Mouse (Mus musculus): ENCODE measurements at regions not wholly inside any gene's neighbourhood (a gene's known extent, or its start where the extent isn't known, plus 50 kb on each side); places are given as distances from the start of the nearest gene placed in this dataset.
"Not testable (repeated sequence)": the region's sequence is repeated elsewhere in the genome, so short reads cannot be mapped to it uniquely, and the experiment has no call there.

DNA sequence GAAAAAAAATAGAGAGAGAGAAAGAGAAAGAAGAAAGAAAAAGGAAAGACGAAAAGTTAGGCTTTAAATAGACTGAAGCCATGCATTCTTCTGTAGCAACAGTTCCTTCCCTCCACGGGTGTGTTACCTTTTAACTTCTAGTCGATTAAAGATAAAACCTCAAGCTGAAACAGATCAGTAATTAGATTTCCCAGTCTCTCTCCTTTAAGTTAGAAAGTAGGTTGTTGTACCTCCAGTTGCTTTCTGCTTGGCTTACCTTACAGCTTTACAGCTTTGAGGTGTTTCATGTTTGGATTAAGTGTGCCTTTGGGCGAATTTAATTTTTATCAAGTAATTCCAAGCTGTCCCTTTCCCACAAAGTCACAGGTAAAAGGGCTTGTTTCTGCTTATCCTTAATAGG lies 225.5 kb downstream of the Wdr20rt start:
- Histone ChIP-seq H3K4me1 (ENCODE audit: control insufficient read depth, insufficient read depth) (no peaks in the 10 kb centered on the region), H3K9me3 (replicated peaks; ENCODE audit: control insufficient read depth, low read length) (no peaks in the 10 kb centered on the region), H3K4me2 (ENCODE audit: low read depth, low read length) (no peak overlapping the region), H3K27me3 (ENCODE audit: control insufficient read depth, insufficient read depth, low read length) (no peaks in the 10 kb centered on the region), H3K27ac (ENCODE audit: low read depth) (no peak overlapping the region), H3K36me3 (replicated peaks; ENCODE audit: control insufficient read depth, insufficient read depth, low read length) (no peaks in the 10 kb centered on the region), H3K4me3 (ENCODE audit: low read depth, low read length) (no peak overlapping the region), H3K9ac (replicated peaks; ENCODE audit: low read depth, low read length) (no peak overlapping the region)
- TF ChIP-seq CTCF (IDR thresholded peaks at IDR 0.05; ENCODE audit: low read depth) (no peak), EP300 (IDR thresholded peaks at IDR 0.05; ENCODE audit: low read depth) (no peak)
- 60% methylated on average over 4 of the region's 4 CpGs for WGBS
- DNase-seq (ENCODE audit: low spot score) (no peak), ATAC-seq (ENCODE audit: insufficient read depth, low read depth) (no peak)

DNA sequence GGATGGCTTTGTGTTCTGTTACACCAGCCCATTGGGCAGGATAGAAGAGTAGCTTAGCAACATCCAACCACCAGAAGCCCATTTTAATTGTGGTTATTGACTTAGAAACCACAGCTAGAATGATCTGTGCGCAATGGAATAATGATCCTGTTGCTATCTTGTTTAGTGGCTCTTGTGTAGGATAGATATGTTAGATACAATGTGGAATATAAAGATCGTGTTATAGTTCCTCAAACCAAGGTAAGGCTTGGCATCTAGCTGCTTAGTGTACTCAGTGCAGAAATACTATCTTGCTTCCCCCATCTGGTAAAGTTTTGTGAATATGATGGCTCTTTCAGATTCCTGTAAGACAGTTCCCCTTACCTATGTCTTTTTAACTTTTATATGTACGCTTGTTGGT lies 230.4 kb downstream of the Wdr20rt start:
- ATAC-seq (ENCODE audit: insufficient read depth, low read depth): no peak
- Histone ChIP-seq H3K27me3 (ENCODE audit: control insufficient read depth, insufficient read depth, low read length) (no peaks in the 10 kb centered on the region), H3K9me3 (replicated peaks; ENCODE audit: control insufficient read depth, low read length) (no peaks in the 10 kb centered on the region), H3K9ac (replicated peaks; ENCODE audit: low read depth, low read length) (no peak overlapping the region), H3K27ac (ENCODE audit: low read depth) (no peak overlapping the region), H3K36me3 (replicated peaks; ENCODE audit: control insufficient read depth, insufficient read depth, low read length) (no peaks in the 10 kb centered on the region), H3K4me2 (ENCODE audit: low read depth, low read length) (no peak overlapping the region), H3K4me3 (ENCODE audit: low read depth, low read length) (no peak overlapping the region), H3K4me1 (ENCODE audit: control insufficient read depth, insufficient read depth) (no peaks in the 10 kb centered on the region)
- DNase-seq (ENCODE audit: low spot score): no peak
- TF ChIP-seq CTCF (IDR thresholded peaks at IDR 0.05; ENCODE audit: low read depth) (no peak), EP300 (IDR thresholded peaks at IDR 0.05; ENCODE audit: low read depth) (no peak)
- 85% methylated on average over 3 of the region's 3 CpGs for WGBS

DNA sequence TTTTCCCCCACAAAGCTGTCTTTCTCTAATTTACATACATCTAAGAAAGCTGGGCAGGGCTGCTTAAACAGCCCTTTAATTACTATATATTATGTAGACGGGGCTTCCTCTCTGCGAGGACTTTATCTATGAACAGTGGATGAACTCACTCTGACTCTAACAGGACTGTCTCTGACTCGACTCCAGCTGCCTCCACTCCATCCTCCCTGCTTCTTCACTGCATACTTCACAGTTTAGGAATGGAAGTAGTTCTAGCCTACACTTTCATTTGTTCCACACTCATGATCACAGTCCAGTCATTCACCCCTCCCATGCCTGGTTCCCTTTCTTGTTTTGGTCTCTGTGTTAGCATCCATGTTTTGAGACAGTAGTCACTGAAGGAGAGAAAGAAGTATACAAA lies 231.6 kb downstream of the Wdr20rt start:
- Histone ChIP-seq H3K4me1 (ENCODE audit: control insufficient read depth, insufficient read depth) (no peaks in the 10 kb centered on the region), H3K9me3 (replicated peaks; ENCODE audit: control insufficient read depth, low read length) (no peaks in the 10 kb centered on the region), H3K36me3 (replicated peaks; ENCODE audit: control insufficient read depth, insufficient read depth, low read length) (no peaks in the 10 kb centered on the region), H3K9ac (replicated peaks; ENCODE audit: low read depth, low read length) (no peak overlapping the region), H3K4me2 (ENCODE audit: low read depth, low read length) (no peak overlapping the region), H3K4me3 (ENCODE audit: low read depth, low read length) (no peak overlapping the region), H3K27ac (ENCODE audit: low read depth) (no peak overlapping the region), H3K27me3 (ENCODE audit: control insufficient read depth, insufficient read depth, low read length) (no peaks in the 10 kb centered on the region)
- 58% methylated on average over 3 of the region's 3 CpGs for WGBS
- ATAC-seq (ENCODE audit: insufficient read depth, low read depth) (no peak), DNase-seq (ENCODE audit: low spot score) (no peak)
- TF ChIP-seq CTCF (IDR thresholded peaks at IDR 0.05; ENCODE audit: low read depth) (no peak), EP300 (IDR thresholded peaks at IDR 0.05; ENCODE audit: low read depth) (no peak)

GRCm38 (mm10) chr12:65464246-65464645 lies 238.9 kb downstream of the Wdr20rt start:
- Histone ChIP-seq H3K27ac (ENCODE audit: low read depth) (no peak overlapping the region), H3K9me3 (replicated peaks; ENCODE audit: control insufficient read depth, low read length) (no peaks in the 10 kb centered on the region), H3K4me3 (ENCODE audit: low read depth, low read length) (no peak overlapping the region), H3K9ac (replicated peaks; ENCODE audit: low read depth, low read length) (no peak overlapping the region), H3K36me3 (replicated peaks; ENCODE audit: control insufficient read depth, insufficient read depth, low read length) (no peaks in the 10 kb centered on the region), H3K4me1 (ENCODE audit: control insufficient read depth, insufficient read depth) (no peaks in the 10 kb centered on the region), H3K27me3 (ENCODE audit: control insufficient read depth, insufficient read depth, low read length) (no peaks in the 10 kb centered on the region), H3K4me2 (ENCODE audit: low read depth, low read length) (no peak overlapping the region)
- 58% methylated on average over 2 of the region's 2 CpGs for WGBS
- no peak for ATAC-seq (ENCODE audit: insufficient read depth, low read depth)
- DNase-seq (ENCODE audit: low spot score): no peak
- TF ChIP-seq CTCF (IDR thresholded peaks at IDR 0.05; ENCODE audit: low read depth) (no peak), EP300 (IDR thresholded peaks at IDR 0.05; ENCODE audit: low read depth) (no peak)

DNA sequence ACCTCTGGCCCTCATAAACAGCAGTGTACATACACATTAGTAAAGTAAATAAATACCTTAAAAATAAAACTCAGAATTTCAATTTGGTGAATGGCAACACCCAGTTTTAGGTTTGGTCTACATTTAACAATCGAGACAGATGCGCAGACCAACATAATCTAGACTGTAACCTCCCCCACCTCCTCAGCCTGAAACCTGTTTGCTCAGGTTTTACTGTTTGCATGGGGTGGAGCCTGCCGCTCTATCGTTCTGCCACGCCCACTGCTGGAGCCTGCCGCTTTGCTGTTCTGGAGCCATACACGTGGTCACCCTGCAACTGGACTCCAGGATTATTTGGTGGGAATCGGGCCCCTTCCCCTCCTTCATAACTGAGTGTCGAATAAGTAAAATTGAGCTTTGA lies 253.4 kb downstream of the Wdr20rt start:
- DNase-seq (ENCODE audit: low spot score); H3K4me1 ChIP-seq (ENCODE audit: control insufficient read depth, insufficient read depth); H3K36me3 ChIP-seq (replicated peaks; ENCODE audit: control insufficient read depth, insufficient read depth, low read length); H3K27ac ChIP-seq (ENCODE audit: low read depth); ATAC-seq (ENCODE audit: insufficient read depth, low read depth); H3K9ac ChIP-seq (replicated peaks; ENCODE audit: low read depth, low read length); H3K9me3 ChIP-seq (replicated peaks; ENCODE audit: control insufficient read depth, low read length); H3K27me3 ChIP-seq (ENCODE audit: control insufficient read depth, insufficient read depth, low read length); H3K4me2 ChIP-seq (ENCODE audit: low read depth, low read length); H3K4me3 ChIP-seq (ENCODE audit: low read depth, low read length): not testable (repeated sequence)
- WGBS: 52% methylated on average over 9 of the region's 9 CpGs

GRCm38 (mm10) chr12:65480829-65481228 lies 255.5 kb downstream of the Wdr20rt start:
- no peak for ATAC-seq (ENCODE audit: insufficient read depth, low read depth)
- Histone ChIP-seq H3K36me3 (replicated peaks; ENCODE audit: control insufficient read depth, insufficient read depth, low read length) (no peaks in the 10 kb centered on the region), H3K9me3 (replicated peaks; ENCODE audit: control insufficient read depth, low read length) (no peaks in the 10 kb centered on the region), H3K9ac (replicated peaks; ENCODE audit: low read depth, low read length) (no peak overlapping the region), H3K4me2 (ENCODE audit: low read depth, low read length) (no peak overlapping the region), H3K27ac (ENCODE audit: low read depth) (no peak overlapping the region), H3K27me3 (ENCODE audit: control insufficient read depth, insufficient read depth, low read length) (no peaks in the 10 kb centered on the region), H3K4me1 (ENCODE audit: control insufficient read depth, insufficient read depth) (no peaks in the 10 kb centered on the region), H3K4me3 (ENCODE audit: low read depth, low read length) (no peak overlapping the region)
- WGBS: 77% methylated on average over 4 of the region's 4 CpGs
- TF ChIP-seq EP300 (IDR thresholded peaks at IDR 0.05; ENCODE audit: low read depth) (no peak), CTCF (IDR thresholded peaks at IDR 0.05; ENCODE audit: low read depth) (no peak)
- DNase-seq (ENCODE audit: low spot score): no peak

Measured in heart, postnatal 0 days (tissue).